Mouse (Mus musculus) heart, adult 2 months (tissue): ENCODE measurements at regions not wholly inside any gene's neighbourhood (a gene's known extent, or its start where the extent isn't known, plus 50 kb on each side); places are given as distances from the start of the nearest gene placed in this dataset.

Experiments used
- DNase-seq, 2 experiments: peaks; one replicate each; pipeline ENCODE4 v3.0.0; 2021
- H3K27ac ChIP-seq: fragments of 200-600 bp; 2 replicates; pipeline ENCODE4 v1.8.1; 2022
- H3K27me3 ChIP-seq: fragments of 200-500 bp; 2 replicates; pipeline ENCODE4 v1.6.1; 2012; ENCODE audit warnings: mild to moderate bottlenecking, low read length, inconsistent platforms, mixed read lengths; ENCODE audit not compliant: control insufficient read depth, insufficient read depth
- H3K36me3 ChIP-seq: fragments of 200-500 bp; 2 replicates; pipeline ENCODE4 v1.6.1; 2012; ENCODE audit warnings: low read length, inconsistent platforms; ENCODE audit not compliant: control insufficient read depth, insufficient read depth
- H3K4me1 ChIP-seq: fragments of 200-500 bp; 2 replicates; pipeline ENCODE4 v1.6.1; 2011; ENCODE audit warnings: low read length; ENCODE audit not compliant: control insufficient read depth, insufficient read depth
- H3K4me3 ChIP-seq: fragments of 200-600 bp; 2 replicates; pipeline ENCODE4 v1.8.1; 2022
- H3K79me2 ChIP-seq: fragments of 200-500 bp; replicated peaks from 2 replicates; pipeline ENCODE4 v1.6.1; 2012; ENCODE audit warnings: mild to moderate bottlenecking, inconsistent platforms, low read length, moderate library complexity, mixed read lengths; ENCODE audit not compliant: control insufficient read depth, insufficient read depth
- H3K9ac ChIP-seq: fragments of 200-500 bp; 2 replicates; pipeline ENCODE4 v1.6.1; 2012; ENCODE audit warnings: low read depth, mild to moderate bottlenecking, control low read depth, inconsistent platforms, low read length, mixed read lengths
- CTCF ChIP-seq: fragments of 200-600 bp; IDR thresholded peaks from 2 replicates; pipeline ENCODE4 v1.8.1; 2022; ENCODE audit warnings: antibody characterized with exemption, mild to moderate bottlenecking, moderate library complexity
- EP300 ChIP-seq: fragments of 200-500 bp; IDR thresholded peaks from 2 replicates; pipeline ENCODE4 v1.6.1; 2011; ENCODE audit warnings: low read depth, low read length, control low read depth; ENCODE audit not compliant: insufficient read depth
- POLR2A ChIP-seq: fragments of 200-500 bp; IDR thresholded peaks from 2 replicates; pipeline ENCODE4 v1.6.1; 2011; ENCODE audit warnings: mild to moderate bottlenecking, low read depth, low read length, control low read depth; ENCODE audit not compliant: insufficient read depth
- WGBS: fragments of 180-500 bp; shearing (Covaris S2); methylation state at CpG from one replicate; pipeline ENCODE4 v1.1.7; 2018; 5-methylcytosine and 5-hydroxymethylcytosine counted together
- intact Hi-C: fragments of 180-260 bp; cut with DNase I; formaldehyde crosslinking; loops from one replicate; pipeline ENCODE4 v1.15.1; 2025

DNA sequence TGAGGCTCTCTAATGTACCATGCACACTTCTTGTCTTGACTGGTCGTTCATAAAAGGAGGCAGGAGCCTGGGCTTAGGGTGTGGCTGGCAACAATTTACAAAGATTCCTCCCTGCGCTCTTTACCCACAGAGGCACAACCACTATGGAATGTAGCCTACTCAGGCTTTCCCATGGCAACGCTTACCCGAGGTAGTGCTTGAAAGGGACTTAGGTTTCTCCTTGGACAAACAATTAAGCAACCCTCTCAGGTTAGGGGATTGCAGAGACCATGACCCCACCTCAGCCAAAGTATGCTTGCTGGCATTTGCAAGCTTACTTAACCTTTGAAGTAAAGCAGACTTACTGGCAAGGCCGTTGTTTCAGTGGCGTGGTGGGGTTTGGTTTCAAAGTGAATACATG, 120.9 kb upstream of the Zfhx3 start:
- H3K27me3 ChIP-seq, result no peaks in the 10 kb centered on the region
- no peak overlapping the region for H3K4me3 ChIP-seq
- DNase-seq, result no peak
- intact Hi-C loops, result no loop called here
- 67% methylated on average over 6 of the region's 6 CpGs for WGBS
- H3K27ac ChIP-seq, result no peak overlapping the region
- no peaks in the 10 kb centered on the region for H3K79me2 ChIP-seq
- no peaks in the 10 kb centered on the region for H3K4me1 ChIP-seq
- H3K36me3 ChIP-seq, result no peaks in the 10 kb centered on the region
- H3K9ac ChIP-seq, result no peak overlapping the region
- TF ChIP-seq EP300, result no peak
- TF ChIP-seq POLR2A, result no peak
- no peak for TF ChIP-seq CTCF

DNA sequence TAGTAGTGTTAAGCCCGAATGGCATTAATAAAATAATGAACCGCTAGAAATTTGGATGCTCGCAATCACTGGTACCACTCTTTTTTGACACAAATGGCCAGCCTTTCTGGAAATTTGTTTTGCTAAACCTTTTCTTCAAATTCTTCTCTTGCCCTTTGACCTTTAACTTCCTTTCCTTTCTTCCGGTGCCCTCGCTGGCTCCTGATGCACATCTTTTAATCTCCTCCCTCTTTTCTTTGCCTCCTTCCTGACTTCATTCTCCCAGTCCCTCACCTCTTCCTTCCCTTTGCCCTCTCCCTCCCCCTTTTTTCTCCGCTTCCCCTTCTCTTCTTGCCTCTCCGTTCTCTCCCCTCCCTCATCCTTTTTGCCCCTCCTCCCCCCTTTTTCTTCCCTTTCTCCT, 118.3 kb upstream of the Zfhx3 start:
- Histone ChIP-seq H3K27me3 (no peaks in the 10 kb centered on the region), H3K4me3 (no peak overlapping the region), H3K9ac (no peak overlapping the region), H3K4me1 (no peaks in the 10 kb centered on the region), H3K79me2 (no peaks in the 10 kb centered on the region), H3K27ac (no peak overlapping the region), H3K36me3 (no peaks in the 10 kb centered on the region)
- intact Hi-C loops, result no loop called here
- WGBS, result 18% methylated on average over 7 of the region's 7 CpGs
- TF ChIP-seq EP300 (no peak), CTCF (no peak), POLR2A (no peak)
- DNase-seq, result no peak

GRCm38 (mm10) chr8:107824640-107825039, 117.8 kb upstream of the Zfhx3 start:
- no peak for TF ChIP-seq CTCF
- Histone ChIP-seq H3K27me3 (no peaks in the 10 kb centered on the region), H3K9ac (no peak overlapping the region), H3K4me3 (no peak overlapping the region), H3K79me2 (no peaks in the 10 kb centered on the region), H3K4me1 (no peaks in the 10 kb centered on the region), H3K36me3 (no peaks in the 10 kb centered on the region), H3K27ac (no peak overlapping the region)
- WGBS, result 3% methylated on average over 14 of the region's 14 CpGs
- no peak for DNase-seq
- intact Hi-C loops, result no loop called here

DNA sequence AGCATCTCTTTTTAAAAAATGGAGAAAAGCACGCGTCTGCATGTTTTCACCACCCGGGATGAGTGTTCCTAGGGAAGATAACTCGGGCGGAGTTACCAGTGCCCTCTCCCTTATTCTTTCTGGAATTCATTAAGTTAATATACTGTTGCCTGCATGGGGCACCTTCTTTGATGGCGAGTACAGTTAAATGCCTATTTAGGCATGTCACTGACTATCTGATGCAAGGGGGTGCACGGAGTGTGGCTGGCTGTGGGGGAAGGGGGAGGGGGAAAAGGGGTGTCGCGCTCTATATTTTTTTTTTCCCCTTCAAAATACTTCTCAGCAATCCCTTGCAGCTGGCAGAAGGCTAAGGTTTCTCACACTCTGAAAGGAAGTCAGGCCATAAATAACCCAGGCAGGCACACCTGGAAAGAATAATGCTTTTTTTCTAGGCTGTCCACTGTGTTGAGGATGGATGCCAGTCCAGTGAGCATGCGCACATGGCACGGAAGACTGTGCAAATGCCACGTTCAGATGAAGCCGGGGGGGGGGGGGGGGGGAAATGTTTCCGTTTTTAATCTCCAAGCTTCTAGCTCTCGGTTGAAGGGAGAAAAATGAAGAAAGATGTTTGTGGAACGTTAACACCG, 114.8 kb upstream of the Zfhx3 start:
- no peak for TF ChIP-seq EP300
- TF ChIP-seq POLR2A, result no peak
- Histone ChIP-seq H3K4me1 (no peaks in the 10 kb centered on the region), H3K27me3 (no peaks in the 10 kb centered on the region), H3K36me3 (no peaks in the 10 kb centered on the region), H3K4me3 (no peak overlapping the region), H3K27ac (no peak overlapping the region), H3K9ac (no peak overlapping the region), H3K79me2 (no peaks in the 10 kb centered on the region)
- intact Hi-C loops, result no loop called here
- DNase-seq, result no peak
- 68% methylated on average over 17 of the region's 17 CpGs for WGBS

GRCm38 (mm10) chr8:107828541-107828940, 113.9 kb upstream of the Zfhx3 start:
- intact Hi-C loops, result no loop called here
- H3K79me2 ChIP-seq, result no peaks in the 10 kb centered on the region
- no peak for TF ChIP-seq CTCF
- no peak for TF ChIP-seq EP300
- TF ChIP-seq POLR2A, result no peak
- no peak overlapping the region for H3K9ac ChIP-seq
- H3K27ac ChIP-seq, result no peak overlapping the region
- 81% methylated on average over 5 of the region's 5 CpGs for WGBS
- no peaks in the 10 kb centered on the region for H3K27me3 ChIP-seq
- no peak overlapping the region for H3K4me3 ChIP-seq
- H3K36me3 ChIP-seq, result no peaks in the 10 kb centered on the region
- no peak for DNase-seq
- no peaks in the 10 kb centered on the region for H3K4me1 ChIP-seq

DNA sequence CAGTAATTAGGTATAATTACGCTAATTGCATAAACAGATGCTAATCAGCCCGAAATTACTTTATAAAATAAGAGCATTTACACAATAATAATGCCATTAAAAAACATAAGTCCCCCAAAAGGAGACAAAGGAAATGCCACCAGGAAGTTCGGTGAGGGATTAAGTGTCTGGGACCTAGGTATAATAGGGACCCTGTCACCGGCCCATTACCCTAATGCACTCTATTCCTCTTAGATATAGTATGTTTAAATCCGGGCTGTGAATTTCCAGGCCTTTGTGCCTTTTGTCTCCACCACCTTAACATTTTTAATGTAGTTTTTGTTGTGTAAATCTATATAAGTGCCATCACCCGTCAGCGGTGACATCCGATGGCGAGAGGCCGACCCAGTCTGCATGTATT, 109.0 kb upstream of the Zfhx3 start:
- DNase-seq, result no peak
- Histone ChIP-seq H3K9ac (no peak overlapping the region), H3K36me3 (no peaks in the 10 kb centered on the region), H3K4me3 (no peak overlapping the region), H3K27me3 (no peaks in the 10 kb centered on the region), H3K27ac (no peak overlapping the region), H3K79me2 (no peaks in the 10 kb centered on the region), H3K4me1 (no peaks in the 10 kb centered on the region)
- intact Hi-C loops, result no loop called here
- TF ChIP-seq EP300 (no peak), CTCF (no peak), POLR2A (no peak)
- WGBS, result 84% methylated on average over 10 of the region's 10 CpGs
